Mouse (Mus musculus): ENCODE results near the gene Wdr83os. TPM values are rescaled to one million over a fixed set of nuclear protein-coding genes. Genes with fewer than 3 reads are reported as not detected.

Wdr83os gene
- polyA plus RNA-seq, 1 experiment from 2014 or later = 117 TPM

- H3K27me3 ChIP-seq (ENCODE audit: control insufficient read depth, insufficient read depth, low read length) = no peaks in the 10 kb centered on the region
- no peaks in the 10 kb centered on the region; the same call in 1 of the 2 replicates for H3K36me3 ChIP-seq (ENCODE audit: control insufficient read depth, insufficient read depth, low read length)
- no peaks in the 10 kb centered on the region for H3K9me3 ChIP-seq (ENCODE audit: control insufficient read depth, low read length)
- no peaks in the 10 kb centered on the region for H3K4me1 ChIP-seq (ENCODE audit: control insufficient read depth, insufficient read depth, low read length)
- no peak overlapping the region for H3K9ac ChIP-seq (ENCODE audit: low read length)
- H3K27ac ChIP-seq (ENCODE audit: low read depth, low read length) = no peak overlapping the region
- 24% methylated on average over 21 of the region's 21 CpGs for WGBS
- ATAC-seq (ENCODE audit: insufficient read depth, low FRiP score, low TSS enrichment) (no peak), DNase-seq (ENCODE audit: low spot score) (no peak)
- no peak overlapping the region for H3K4me3 ChIP-seq (ENCODE audit: low read depth, low read length)
- no peak overlapping the region for H3K4me2 ChIP-seq (ENCODE audit: low read depth)
Measured at GRCm38 (mm10) chr8:85091526-85092090, 11.1 kb downstream of the Wdr83os start.

- H3K4me2 ChIP-seq (ENCODE audit: low read depth) = no peak overlapping the region
- ATAC-seq (ENCODE audit: insufficient read depth, low FRiP score, low TSS enrichment) = no peak
- 94% methylated on average over 13 of the region's 13 CpGs for WGBS
- no peak overlapping the region for H3K4me3 ChIP-seq (ENCODE audit: low read depth, low read length)
- H3K36me3 ChIP-seq (ENCODE audit: control insufficient read depth, insufficient read depth, low read length) = peaks cover 3% of the 10 kb centered on the region; the same call in 1 of the 2 replicates
- no peak for DNase-seq (ENCODE audit: low spot score)
- no peaks in the 10 kb centered on the region for H3K9me3 ChIP-seq (ENCODE audit: control insufficient read depth, low read length)
- H3K27ac ChIP-seq (ENCODE audit: low read depth, low read length) = no peak overlapping the region
- H3K9ac ChIP-seq (ENCODE audit: low read length) = no peak overlapping the region
- no peaks in the 10 kb centered on the region for H3K4me1 ChIP-seq (ENCODE audit: control insufficient read depth, insufficient read depth, low read length)
- no peaks in the 10 kb centered on the region for H3K27me3 ChIP-seq (ENCODE audit: control insufficient read depth, insufficient read depth, low read length)
Measured at GRCm38 (mm10) chr8:85095051-85095450, 14.5 kb downstream of the Wdr83os start.

- H3K36me3 ChIP-seq (ENCODE audit: control insufficient read depth, insufficient read depth, low read length) = peaks cover 3% of the 10 kb centered on the region; the same call in 1 of the 2 replicates
- DNase-seq (ENCODE audit: low spot score) (no peak), ATAC-seq (ENCODE audit: insufficient read depth, low FRiP score, low TSS enrichment) (no peak)
- no peak overlapping the region for H3K4me2 ChIP-seq (ENCODE audit: low read depth)
- WGBS = 88% methylated on average over 7 of the region's 7 CpGs
- H3K9me3 ChIP-seq (ENCODE audit: control insufficient read depth, low read length) = no peaks in the 10 kb centered on the region
- H3K4me3 ChIP-seq (ENCODE audit: low read depth, low read length) = no peak overlapping the region
- no peaks in the 10 kb centered on the region for H3K27me3 ChIP-seq (ENCODE audit: control insufficient read depth, insufficient read depth, low read length)
- no peak overlapping the region for H3K27ac ChIP-seq (ENCODE audit: low read depth, low read length)
- no peak overlapping the region for H3K9ac ChIP-seq (ENCODE audit: low read length)
- no peaks in the 10 kb centered on the region for H3K4me1 ChIP-seq (ENCODE audit: control insufficient read depth, insufficient read depth, low read length)
Measured at GRCm38 (mm10) chr8:85095566-85095965, 15.0 kb downstream of the Wdr83os start.

GRCm38 (mm10) chr8:85096196-85096595 is 15.7 kb downstream of the Wdr83os start:
- H3K36me3 ChIP-seq (ENCODE audit: control insufficient read depth, insufficient read depth, low read length) = peaks cover 3% of the 10 kb centered on the region; the same call in 1 of the 2 replicates
- no peak overlapping the region for H3K27ac ChIP-seq (ENCODE audit: low read depth, low read length)
- ATAC-seq (ENCODE audit: insufficient read depth, low FRiP score, low TSS enrichment) = no peak

GRCm38 (mm10) chr8:85096850-85097249 is 16.3 kb downstream of the Wdr83os start:
- DNase-seq (ENCODE audit: low spot score) = no peak
- H3K36me3 ChIP-seq (ENCODE audit: control insufficient read depth, insufficient read depth, low read length) = peaks cover 3% of the 10 kb centered on the region; the same call in 1 of the 2 replicates
- H3K27me3 ChIP-seq (ENCODE audit: control insufficient read depth, insufficient read depth, low read length) = no peaks in the 10 kb centered on the region
- no peak overlapping the region for H3K4me3 ChIP-seq (ENCODE audit: low read depth, low read length)
- H3K4me1 ChIP-seq (ENCODE audit: control insufficient read depth, insufficient read depth, low read length) = no peaks in the 10 kb centered on the region
- WGBS = 82% methylated on average over 4 of the region's 4 CpGs
- no peaks in the 10 kb centered on the region for H3K9me3 ChIP-seq (ENCODE audit: control insufficient read depth, low read length)
- H3K4me2 ChIP-seq (ENCODE audit: low read depth) = no peak overlapping the region
- no peak overlapping the region for H3K9ac ChIP-seq (ENCODE audit: low read length)
- ATAC-seq (ENCODE audit: insufficient read depth, low FRiP score, low TSS enrichment) = no peak
- H3K27ac ChIP-seq (ENCODE audit: low read depth, low read length) = no peak overlapping the region

More at GRCm38 (mm10) chr8:85096196-85096595, 15.7 kb downstream of the Wdr83os start:
- no peak overlapping the region for H3K9ac ChIP-seq (ENCODE audit: low read length)
- no peak for DNase-seq (ENCODE audit: low spot score)
- no peaks in the 10 kb centered on the region for H3K4me1 ChIP-seq (ENCODE audit: control insufficient read depth, insufficient read depth, low read length)
- 93% methylated on average over 16 of the region's 16 CpGs for WGBS
- H3K4me2 ChIP-seq (ENCODE audit: low read depth) = no peak overlapping the region
- no peak overlapping the region for H3K4me3 ChIP-seq (ENCODE audit: low read depth, low read length)
- H3K9me3 ChIP-seq (ENCODE audit: control insufficient read depth, low read length) = no peaks in the 10 kb centered on the region
- no peaks in the 10 kb centered on the region for H3K27me3 ChIP-seq (ENCODE audit: control insufficient read depth, insufficient read depth, low read length)

- DNase-seq (ENCODE audit: low spot score) = no peak
- WGBS = 84% methylated on average over 4 of the region's 4 CpGs
- H3K36me3 ChIP-seq (ENCODE audit: control insufficient read depth, insufficient read depth, low read length) = 0 out of 2 replicates have a peak, but pooled peaks cover 3% of the 10 kb centered on the region
- H3K9ac ChIP-seq (ENCODE audit: low read length) = no peak overlapping the region
- H3K9me3 ChIP-seq (ENCODE audit: control insufficient read depth, low read length) = no peaks in the 10 kb centered on the region
- no peaks in the 10 kb centered on the region for H3K4me1 ChIP-seq (ENCODE audit: control insufficient read depth, insufficient read depth, low read length)
- no peak overlapping the region for H3K4me2 ChIP-seq (ENCODE audit: low read depth)
- ATAC-seq (ENCODE audit: insufficient read depth, low FRiP score, low TSS enrichment) = no peak
- no peak overlapping the region for H3K4me3 ChIP-seq (ENCODE audit: low read depth, low read length)
- no peak overlapping the region for H3K27ac ChIP-seq (ENCODE audit: low read depth, low read length)
- no peaks in the 10 kb centered on the region for H3K27me3 ChIP-seq (ENCODE audit: control insufficient read depth, insufficient read depth, low read length)
Measured at GRCm38 (mm10) chr8:85100076-85100665, 19.6 kb downstream of the Wdr83os start.

GRCm38 (mm10) chr8:85113241-85113640 is 32.7 kb downstream of the Wdr83os start:
- H3K9ac ChIP-seq (ENCODE audit: low read length) = no peak overlapping the region
- H3K9me3 ChIP-seq (ENCODE audit: control insufficient read depth, low read length) = no peaks in the 10 kb centered on the region
- H3K4me1 ChIP-seq (ENCODE audit: control insufficient read depth, insufficient read depth, low read length) = no peaks in the 10 kb centered on the region
- no peak for ATAC-seq (ENCODE audit: insufficient read depth, low FRiP score, low TSS enrichment)
- no peak overlapping the region for H3K4me3 ChIP-seq (ENCODE audit: low read depth, low read length)
- 96% methylated on average over 10 of the region's 10 CpGs for WGBS
- peaks cover 2% of the 10 kb centered on the region; the same call in 1 of the 2 replicates for H3K36me3 ChIP-seq (ENCODE audit: control insufficient read depth, insufficient read depth, low read length)
- H3K4me2 ChIP-seq (ENCODE audit: low read depth) = no peak overlapping the region
- no peak for DNase-seq (ENCODE audit: low spot score)
- H3K27me3 ChIP-seq (ENCODE audit: control insufficient read depth, insufficient read depth, low read length) = no peaks in the 10 kb centered on the region
- H3K27ac ChIP-seq (ENCODE audit: low read depth, low read length) = no peak overlapping the region

GRCm38 (mm10) chr8:85115501-85115900 is 35.0 kb downstream of the Wdr83os start:
- no peak overlapping the region for H3K27ac ChIP-seq (ENCODE audit: low read depth, low read length)
- no peaks in the 10 kb centered on the region for H3K9me3 ChIP-seq (ENCODE audit: control insufficient read depth, low read length)
- DNase-seq (ENCODE audit: low spot score) (no peak), ATAC-seq (ENCODE audit: insufficient read depth, low FRiP score, low TSS enrichment) (no peak)
- no peak overlapping the region for H3K4me2 ChIP-seq (ENCODE audit: low read depth)
- H3K9ac ChIP-seq (ENCODE audit: low read length) = no peak overlapping the region
- H3K4me3 ChIP-seq (ENCODE audit: low read depth, low read length) = no peak overlapping the region
- H3K4me1 ChIP-seq (ENCODE audit: control insufficient read depth, insufficient read depth, low read length) = no peaks in the 10 kb centered on the region
- 79% methylated on average over 4 of the region's 4 CpGs for WGBS
- peaks cover 2% of the 10 kb centered on the region; the same call in 1 of the 2 replicates for H3K36me3 ChIP-seq (ENCODE audit: control insufficient read depth, insufficient read depth, low read length)
- H3K27me3 ChIP-seq (ENCODE audit: control insufficient read depth, insufficient read depth, low read length) = no peaks in the 10 kb centered on the region

- Histone ChIP-seq H3K9me3 (ENCODE audit: control insufficient read depth, low read length) (no peaks in the 10 kb centered on the region), H3K36me3 (ENCODE audit: control insufficient read depth, insufficient read depth, low read length) (no peaks in the 10 kb centered on the region), H3K27me3 (ENCODE audit: control insufficient read depth, insufficient read depth, low read length) (no peaks in the 10 kb centered on the region), H3K4me2 (ENCODE audit: low read depth) (no peak overlapping the region), H3K4me3 (ENCODE audit: low read depth, low read length) (no peak overlapping the region), H3K9ac (ENCODE audit: low read length) (no peak overlapping the region), H3K4me1 (ENCODE audit: control insufficient read depth, insufficient read depth, low read length) (no peaks in the 10 kb centered on the region), H3K27ac (ENCODE audit: low read depth, low read length) (no peak overlapping the region)
- ATAC-seq (ENCODE audit: insufficient read depth, low FRiP score, low TSS enrichment) (no peak), DNase-seq (ENCODE audit: low spot score) (no peak)
- 92% methylated on average over 7 of the region's 7 CpGs for WGBS
Measured at GRCm38 (mm10) chr8:85116984-85117383, 36.4 kb downstream of the Wdr83os start.

Measured in neural tube, embryonic 11.5 days (tissue).